Mouse (Mus musculus) liver, postnatal 0 days (tissue): ENCODE data around the gene Senp1.

ENCODE experiments used
- CTCF ChIP-seq: sonication (generic); IDR thresholded peaks from 2 replicates; pipeline ENCODE4 v1.5.1; 2016; ENCODE audit warnings: antibody characterized with exemption, low read depth
- EP300 ChIP-seq: IDR thresholded peaks from 2 replicates; pipeline ENCODE4 v1.6.1; 2016; ENCODE audit warnings: antibody characterized with exemption, low read depth, mild to moderate bottlenecking

- no peak for TF ChIP-seq CTCF
- peak; percentile 84 for TF ChIP-seq EP300
Observed at GRCm38 (mm10) chr15:98116287-98116686, 22.7 kb upstream of the Senp1 start.
